Mouse (Mus musculus): ENCODE data around the gene Tm4sf20.

GRCm38 (mm10) chr1:82741539-82741938 lies 26.7 kb downstream of the Tm4sf20 start:
- TF ChIP-seq CTCF (IDR thresholded peaks at IDR 0.05; ENCODE audit: low read depth) (no peak), EP300 (IDR thresholded peaks at IDR 0.05; ENCODE audit: low read depth) (no peak)
